ENCODE assay signal across 12 mouse cellular contexts in the genomic region with DNA sequence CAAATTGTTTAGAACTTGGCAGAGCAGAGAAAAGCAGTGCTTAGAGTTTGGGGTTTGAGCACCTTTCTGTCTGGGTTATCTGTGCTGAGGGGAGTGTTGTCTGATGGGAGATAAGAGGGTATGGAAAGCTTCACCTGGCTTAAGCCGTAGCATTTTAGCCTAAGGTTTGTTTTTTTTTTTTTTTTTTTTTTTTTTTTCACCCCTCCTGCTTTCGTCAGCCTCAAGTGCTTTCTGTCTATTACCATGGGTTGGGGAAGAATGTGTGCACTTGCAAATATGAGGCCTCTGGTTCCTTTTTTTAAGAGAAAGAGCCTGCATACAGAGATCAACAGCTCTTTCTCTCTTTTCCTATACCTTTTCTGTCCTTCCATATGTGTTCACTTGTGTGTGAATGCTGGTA. TPM values are rescaled to one million over a fixed set of nuclear protein-coding genes. Genes with fewer than 3 reads are reported as not detected.
DNase-seq lines count a peak whose midpoint lies in the region; ATAC-seq and TF ChIP-seq lines count a peak whose summit lies in the region.
"Had no signal": no experiment of that assay in that cellular context is flagged by ENCODE, and none has a peak within 500 bp of the region (broad histone marks: within the 10 kb centered on the region; RNA-seq: fewer than 3 reads in every experiment).

No protein-coding gene starts in this region.

- no peak overlapping the region for H3K27ac ChIP-seq in gastrocnemius, adult 2 months
- H3K27ac ChIP-seq in lung, embryonic 14.5 days (ENCODE audit: low read depth): no peak overlapping the region
- H3K27ac ChIP-seq in hindbrain, postnatal 0 days: no peak overlapping the region
- no peak overlapping the region for H3K27ac ChIP-seq in neural tube, embryonic 13.5 days (replicated peaks)

- no peak for TF ChIP-seq CTCF in gastrocnemius, adult 2 months (IDR thresholded peaks at IDR 0.05)
- TF ChIP-seq CTCF in lung, embryonic 14.5 days (IDR thresholded peaks at IDR 0.05; ENCODE audit: low read depth): no peak
- TF ChIP-seq CTCF in hindbrain, postnatal 0 days (IDR thresholded peaks at IDR 0.05; ENCODE audit: low read depth): no peak

- H3K36me3 ChIP-seq in lung, embryonic 14.5 days (ENCODE audit: insufficient read depth): peaks cover 36% of the 10 kb centered on the region
- H3K36me3 ChIP-seq in hindbrain, postnatal 0 days (ENCODE audit: insufficient read depth, low read length): peaks cover 9% of the 10 kb centered on the region; the same call in 1 of the 2 replicates
- H3K36me3 ChIP-seq in neural tube, embryonic 13.5 days: peaks cover 37% of the 10 kb centered on the region

- H3K9me3 ChIP-seq in lung, embryonic 14.5 days (ENCODE audit: low read depth, low read length): no peaks in the 10 kb centered on the region
- no peaks in the 10 kb centered on the region for H3K9me3 ChIP-seq in hindbrain, postnatal 0 days (ENCODE audit: low read length)
- no peaks in the 10 kb centered on the region for H3K9me3 ChIP-seq in neural tube, embryonic 13.5 days

- no peak for DNase-seq in gastrocnemius, adult 2 months
- no peak for DNase-seq in gastrocnemius, postnatal 36 days
- no peak for DNase-seq in lung, embryonic 14.5 days
- no peak for DNase-seq in lung, postnatal 4 days
- DNase-seq in hindbrain, postnatal 0 days (ENCODE audit: low spot score): no peak
- no peak for DNase-seq in right cerebral cortex, postnatal 25 days
- DNase-seq in kidney, adult 18-20 months: no peak
- DNase-seq: cerebellum, postnatal 10 days; kidney, postnatal 14 days; left cerebral cortex, postnatal 4 days; retina, postnatal 1 day had no signal

- peak overlapping the region; percentile 100; the same call in 1 of the 2 replicates for H3K4me3 ChIP-seq in gastrocnemius, adult 2 months
- H3K4me3 ChIP-seq in lung, embryonic 14.5 days (ENCODE audit: low read depth, low read length): 0 out of 2 replicates have a peak overlapping the region, but pooled peaks have one; percentile 6
- no peak overlapping the region for H3K4me3 ChIP-seq in hindbrain, postnatal 0 days (ENCODE audit: low read length)
- H3K4me3 ChIP-seq in neural tube, embryonic 13.5 days: 0 out of 2 replicates have a peak overlapping the region, but pooled peaks have one; percentile 90

- no peaks in the 10 kb centered on the region for H3K27me3 ChIP-seq in lung, embryonic 14.5 days (ENCODE audit: insufficient read depth, low read length)
- no peaks in the 10 kb centered on the region for H3K27me3 ChIP-seq in hindbrain, postnatal 0 days (ENCODE audit: insufficient read depth, low read length)
- H3K27me3 ChIP-seq in neural tube, embryonic 13.5 days: peaks cover 2% of the 10 kb centered on the region; the same call in 1 of the 2 replicates

- intact Hi-C loops in gastrocnemius, adult 2 months (cut with DNase I): loop anchor here (2.0 kb wide), 1 partner anchor 21 kb away; no protein-coding TSS in a partner anchor
- intact Hi-C loops in gastrocnemius, postnatal 36 days (cut with DNase I): loop anchor here (5.0 kb wide), 1 partner anchor 117 kb away; no protein-coding TSS in a partner anchor

- peak overlapping the region; percentile 69 for H3K4me2 ChIP-seq in lung, embryonic 14.5 days
- peak overlapping the region; percentile 77; the same call in 1 of the 2 replicates for H3K4me2 ChIP-seq in hindbrain, postnatal 0 days (ENCODE audit: low read depth, low read length)
- H3K4me2 ChIP-seq in neural tube, embryonic 13.5 days: peak overlapping the region; percentile 87

- 54% methylated on average over 2 of the region's 2 CpGs for WGBS in lung, embryonic 14.5 days
- WGBS in hindbrain, postnatal 0 days: 82% methylated on average over 2 of the region's 2 CpGs
- 80% methylated on average over 2 of the region's 2 CpGs for WGBS in neural tube, embryonic 13.5 days

- no peak overlapping the region for H3K9ac ChIP-seq in lung, embryonic 14.5 days
- H3K9ac ChIP-seq in hindbrain, postnatal 0 days (replicated peaks; ENCODE audit: low read length): no peak overlapping the region
- H3K9ac ChIP-seq in neural tube, embryonic 13.5 days: no peak overlapping the region

- no peak for ATAC-seq in lung, embryonic 14.5 days (ENCODE audit: insufficient read depth)
- ATAC-seq in hindbrain, postnatal 0 days: no peak
- no peak for ATAC-seq in neural tube, embryonic 13.5 days (ENCODE audit: low read depth)

- no peaks in the 10 kb centered on the region for H3K4me1 ChIP-seq in lung, embryonic 14.5 days (ENCODE audit: insufficient read depth)
- H3K4me1 ChIP-seq in hindbrain, postnatal 0 days (ENCODE audit: insufficient read depth, low read length): peaks cover 4% of the 10 kb centered on the region; the same call in 1 of the 2 replicates
- H3K4me1 ChIP-seq in neural tube, embryonic 13.5 days (replicated peaks): peaks cover 26% of the 10 kb centered on the region

RNA-seq across cellular contexts. Expression of a gene that starts 2.9 kb away (rescaled TPM):
- total RNA-seq in gastrocnemius, adult 2 months (2021): 10 to 100 TPM; 19.4 to 33.7 TPM
- 10 to 100 TPM; 15.8 to 26.4 TPM for total RNA-seq in gastrocnemius, postnatal 36 days (2021)
- polyA plus RNA-seq in lung, embryonic 14.5 days (2014; fragmentation: Nextera tagmentation; extraction: Ambion mirVana): 34.0 and 50.5 TPM in 2 replicates
- total RNA-seq in hindbrain, postnatal 0 days (2014; rRNA removed): 54.5 and 55.6 TPM in 2 replicates
- 17.4 and 24.5 TPM in 2 replicates for polyA plus RNA-seq in hindbrain, postnatal 0 days (2015; fragmentation: Nextera tagmentation; extraction: Ambion mirVana)
- polyA plus RNA-seq in neural tube, embryonic 13.5 days (2015; fragmentation: Nextera tagmentation; extraction: Ambion mirVana): 31.8 and 39.9 TPM in 2 replicates
